Mouse (Mus musculus) cerebellum, postnatal 14 days (tissue): ENCODE data around the gene Akap2.

Source experiments
- DNase-seq, 2 experiments: peaks; one replicate each; pipeline ENCODE4 v3.0.0; 2021; ENCODE audit warnings: mixed read lengths in 2 of 2

The Akap2 gene

GRCm38 (mm10) chr4:57717354-57717753, at the start of gene Akap2:
Gene Akap2 (plus strand): TSS chr4:57717657.
- DNase-seq: no peak

DNA sequence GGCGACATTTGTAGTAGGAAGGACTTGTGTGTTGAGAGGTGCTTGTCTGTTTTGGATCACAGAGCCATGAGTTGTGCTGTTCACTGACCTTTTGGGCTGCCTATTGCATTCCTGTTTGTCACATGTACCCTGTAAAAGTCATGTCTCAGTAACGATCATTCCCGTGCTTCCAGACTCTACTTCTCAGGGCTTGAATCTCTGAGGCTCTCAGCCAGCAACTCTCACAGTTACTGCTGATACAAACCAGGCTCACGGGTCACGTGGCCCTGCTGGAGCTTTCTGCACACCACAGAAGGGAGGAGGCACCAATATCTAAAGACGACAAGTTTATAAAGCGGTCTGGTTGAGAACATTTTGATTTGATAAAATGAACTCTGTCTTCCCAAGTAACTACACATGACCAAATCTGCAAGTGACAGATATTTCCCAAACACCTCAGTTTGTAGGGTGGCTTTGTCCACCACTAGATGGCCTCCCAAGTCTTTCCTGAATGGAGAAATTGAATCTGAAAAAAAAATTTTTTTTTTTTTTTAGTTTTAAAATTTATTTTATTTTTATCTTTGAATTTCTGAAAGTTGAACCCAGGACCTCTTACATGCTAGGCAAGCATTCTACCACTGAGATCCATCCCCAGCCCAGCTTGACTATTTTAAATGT, 46.5 kb upstream of the Akap2 start:
- DNase-seq: peak in 1 of 2 experiments; percentile 23

- DNase-seq: no peak
These were observed 44.9 kb upstream of the Akap2 start for GRCm38 (mm10) chr4:57672541-57672940.

GRCm38 (mm10) chr4:57672996-57673906, 44.2 kb upstream of the Akap2 start:
- DNase-seq: peak; percentile 94 to 95

- DNase-seq: no peak
These were observed 43.1 kb upstream of the Akap2 start for GRCm38 (mm10) chr4:57674351-57674750.

- peak in 1 of 2 experiments; percentile 12 for DNase-seq
These were observed 42.1 kb upstream of the Akap2 start for GRCm38 (mm10) chr4:57675387-57675786.

- DNase-seq: no peak
These were observed 39.5 kb upstream of the Akap2 start for GRCm38 (mm10) chr4:57677916-57678315.

GRCm38 (mm10) chr4:57678991-57679457, 38.4 kb upstream of the Akap2 start:
- no peak for DNase-seq

GRCm38 (mm10) chr4:57680186-57680585, 37.3 kb upstream of the Akap2 start:
- DNase-seq: no peak

DNA sequence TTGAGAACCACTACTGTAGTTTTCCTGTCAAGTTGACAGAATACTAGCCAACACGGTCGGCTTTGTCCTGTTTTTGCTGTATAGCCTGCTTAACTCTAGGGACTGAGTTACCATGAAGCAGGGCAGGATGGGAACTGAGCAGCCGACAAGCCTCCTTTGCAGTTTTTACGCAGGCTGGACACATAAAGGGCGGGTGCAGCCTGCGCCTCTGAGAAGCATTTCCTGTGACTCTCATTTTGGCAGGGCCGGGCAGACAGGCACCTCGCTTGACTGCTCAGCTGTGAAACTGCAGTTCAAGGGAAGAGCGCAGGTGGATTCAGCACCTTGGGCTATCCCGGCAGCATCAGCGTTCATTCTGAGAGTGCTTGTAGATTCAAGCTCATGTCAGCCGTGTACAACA, 35.9 kb upstream of the Akap2 start:
- peak; percentile 62 to 71 for DNase-seq

DNA sequence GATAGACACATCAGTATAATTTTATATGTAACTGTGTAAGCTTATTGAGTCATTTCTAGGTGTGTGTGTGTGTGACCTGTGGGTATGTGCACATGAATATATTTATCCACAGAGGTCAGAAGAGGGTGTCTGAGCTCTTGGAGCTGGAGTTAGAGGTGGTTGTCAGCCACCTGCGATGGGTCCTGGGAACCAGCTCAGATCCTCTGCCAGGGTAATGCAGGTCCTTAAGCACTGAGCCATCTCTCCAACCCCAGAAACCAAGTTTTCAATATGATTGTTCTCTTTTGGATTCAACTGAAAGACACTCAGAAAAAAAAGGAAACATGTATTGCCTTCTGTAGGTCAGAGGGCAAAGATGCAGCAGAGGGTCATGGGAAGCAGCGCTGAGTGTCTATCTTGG, 35.1 kb upstream of the Akap2 start:
- no peak for DNase-seq

DNA sequence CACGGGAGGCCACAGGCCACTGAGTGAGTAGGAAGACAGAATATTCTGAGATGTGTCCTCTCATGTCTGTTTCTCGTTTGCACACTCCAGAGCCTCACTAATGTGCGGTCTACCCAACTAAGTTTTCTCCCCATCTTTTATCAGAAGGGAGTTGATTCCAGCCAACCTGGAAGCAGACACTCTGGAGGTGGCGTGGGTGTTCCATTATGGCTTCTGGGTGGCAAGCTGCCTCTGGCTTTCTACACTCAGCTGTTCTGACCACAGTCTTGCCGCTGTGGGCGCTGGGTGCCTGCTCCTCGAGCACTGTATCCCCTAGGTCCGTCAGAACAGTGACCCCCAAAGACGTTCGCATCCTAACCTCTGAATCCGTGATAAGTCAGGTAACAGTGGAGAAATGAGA, 34.5 kb upstream of the Akap2 start:
- DNase-seq: no peak

GRCm38 (mm10) chr4:57684676-57685215, 32.7 kb upstream of the Akap2 start:
- DNase-seq: no peak

- DNase-seq: no peak
These were observed 30.7 kb upstream of the Akap2 start for GRCm38 (mm10) chr4:57686736-57687135.

DNA sequence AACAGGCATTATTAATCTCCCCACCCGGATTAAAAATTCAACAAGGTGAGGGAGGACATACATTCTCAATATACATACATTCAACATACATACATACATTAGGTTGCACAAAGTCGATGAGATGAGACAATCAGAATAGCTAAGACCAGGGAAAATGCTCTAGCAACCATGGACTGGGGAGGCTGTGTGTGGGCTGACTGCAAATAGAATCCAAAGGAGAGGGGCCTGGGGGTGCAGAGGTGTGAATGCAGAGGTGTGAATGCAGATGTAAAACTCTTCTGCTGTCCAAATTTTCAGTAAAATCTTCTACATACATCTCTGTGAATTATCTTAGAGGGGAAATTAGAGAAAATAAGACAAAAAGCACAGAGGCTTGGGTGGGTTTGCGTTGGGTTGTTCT, 29.9 kb upstream of the Akap2 start:
- no peak for DNase-seq

GRCm38 (mm10) chr4:57688131-57688530, 29.3 kb upstream of the Akap2 start:
- DNase-seq: no peak

- no peak for DNase-seq
These were observed 27.5 kb upstream of the Akap2 start for GRCm38 (mm10) chr4:57690001-57690400.

DNA sequence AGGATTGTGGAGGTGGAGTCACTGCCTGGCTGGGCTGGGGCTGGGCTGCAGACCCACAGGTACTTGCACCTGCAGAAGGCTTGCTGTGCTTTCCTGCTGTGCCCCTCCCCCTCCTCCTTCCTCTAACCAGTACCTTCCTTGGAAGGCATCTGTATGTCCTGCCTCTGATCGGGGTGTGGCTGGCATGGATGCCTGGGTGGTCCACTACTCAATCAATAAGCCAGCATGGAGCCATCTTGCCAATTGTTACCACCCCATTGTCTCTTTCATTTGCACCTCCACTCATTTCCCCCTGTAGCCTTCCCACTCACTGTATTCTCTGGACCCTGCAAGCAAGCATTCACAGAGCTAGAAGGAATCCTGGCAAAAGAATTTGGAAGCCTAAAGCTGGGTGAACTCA, 26.7 kb upstream of the Akap2 start:
- DNase-seq: no peak

DNA sequence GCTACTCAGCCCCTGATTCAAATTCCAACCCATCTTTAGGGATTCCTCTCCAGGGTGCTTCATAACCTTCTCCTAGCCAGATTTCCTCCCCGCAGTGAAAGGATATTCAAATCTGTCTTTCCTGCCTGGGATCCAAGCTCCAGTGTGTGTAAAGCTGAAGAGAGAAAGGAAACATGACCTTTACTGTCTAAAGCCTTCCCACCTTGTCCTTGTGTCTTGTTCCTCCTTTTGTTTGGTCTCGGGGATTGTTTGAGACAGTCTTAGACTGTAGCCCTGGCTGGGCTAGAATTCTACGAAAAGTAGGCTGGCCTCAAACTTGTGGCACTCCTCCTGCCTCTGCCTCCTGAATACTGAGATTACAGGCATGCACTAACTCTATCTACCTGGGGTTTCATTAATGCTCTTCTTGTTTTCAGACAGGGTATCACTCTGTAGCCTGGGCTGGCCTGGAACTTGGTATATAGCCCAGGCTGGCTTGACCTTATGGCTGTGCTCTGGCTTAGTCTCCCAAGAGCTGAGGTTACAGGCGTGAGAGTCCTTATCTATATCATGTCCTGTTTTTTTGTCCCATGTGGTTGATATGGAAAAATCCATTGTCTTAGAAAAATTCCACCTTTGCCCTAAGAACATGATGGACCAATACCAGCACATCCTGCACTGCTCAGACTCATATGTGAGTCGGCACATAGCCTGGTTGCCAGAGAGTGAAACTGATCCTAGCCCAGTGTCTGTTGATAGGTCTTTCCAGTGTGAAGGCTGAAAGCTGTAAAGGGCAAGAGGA, 22.9 kb upstream of the Akap2 start:
- DNase-seq: no peak

- no peak for DNase-seq
These were observed 20.5 kb upstream of the Akap2 start for GRCm38 (mm10) chr4:57696955-57697354.

DNA sequence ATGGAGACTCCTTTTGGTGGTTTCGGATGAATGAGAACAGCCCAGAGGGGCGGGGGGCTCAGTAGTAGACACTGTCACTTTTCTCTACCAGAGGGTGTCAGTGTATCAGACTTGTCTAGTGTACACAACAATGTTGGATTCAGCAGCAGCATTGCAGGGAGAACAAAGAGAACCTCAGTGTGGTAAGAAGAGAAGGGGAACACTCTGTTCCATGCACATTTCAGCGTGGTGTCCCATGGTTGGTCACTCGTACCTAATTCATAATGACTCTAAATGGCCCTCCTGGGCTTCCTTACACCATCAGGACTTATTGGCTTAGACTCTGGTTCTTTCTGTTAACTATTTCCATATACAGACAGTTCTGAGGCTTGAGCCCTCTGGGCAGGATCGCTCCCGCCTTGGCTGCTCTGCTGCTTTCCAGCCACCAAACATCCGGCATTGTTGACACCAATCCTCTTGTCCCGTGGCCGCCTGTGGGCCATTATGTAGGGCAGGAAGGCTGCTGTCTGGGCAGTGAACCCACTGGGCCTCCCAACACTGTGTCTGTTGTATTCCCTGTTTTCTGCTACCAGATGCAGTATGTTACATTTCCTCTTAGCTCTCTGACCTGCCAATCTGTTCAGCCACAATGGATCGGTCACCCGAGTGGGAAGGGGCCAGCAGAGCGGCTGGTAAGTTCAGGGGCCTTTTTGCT, 19.4 kb upstream of the Akap2 start:
- no peak for DNase-seq

DNA sequence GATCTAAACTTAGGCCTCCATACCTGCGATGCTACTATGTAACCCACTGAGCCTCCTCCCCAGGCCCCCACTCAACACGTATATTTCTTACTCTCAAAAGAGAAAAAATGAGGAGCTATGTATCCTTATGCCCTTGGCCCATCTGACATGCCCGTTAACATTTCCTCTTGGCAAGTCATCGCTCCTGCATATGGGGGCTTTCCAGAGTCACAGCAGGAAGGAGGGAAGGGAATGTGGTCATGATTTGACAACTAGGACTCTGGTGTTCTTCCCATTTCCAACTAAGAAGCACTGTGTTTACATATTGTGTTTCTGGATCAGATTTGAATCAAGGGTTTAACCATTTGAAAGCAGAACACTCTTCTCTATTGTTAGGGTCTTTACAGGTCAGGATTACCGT, 15.9 kb upstream of the Akap2 start:
- peak; percentile 47 to 56 for DNase-seq
